Mouse (Mus musculus) mouse trophoblast stem cell (cell line): ENCODE results near the gene Grin3b.

Experiments used
- in situ Hi-C, 2 experiments: fragments of 300-500 bp; cut with MseI, MboI; formaldehyde crosslinking; loops; 2 replicates in 1 of 2; 3 replicates in 1 of 2; pipeline ENCODE4 v1.15.1; 2025

Grin3b gene

GRCm38 (mm10) chr10:79960671-79961294 lies 9.7 kb upstream of the Grin3b start:
- in situ Hi-C loops = no loop called here

GRCm38 (mm10) chr10:79964727-79965126 lies 5.8 kb upstream of the Grin3b start:
- in situ Hi-C loops = no loop called here

GRCm38 (mm10) chr10:79965325-79965724 lies 5.2 kb upstream of the Grin3b start:
- in situ Hi-C loops = no loop called here

GRCm38 (mm10) chr10:79966886-79967400 lies 3.6 kb upstream of the Grin3b start:
- in situ Hi-C loops = no loop called here

GRCm38 (mm10) chr10:79968181-79968580 lies 2.3 kb upstream of the Grin3b start:
- in situ Hi-C loops = no loop called here

GRCm38 (mm10) chr10:79969124-79969568 lies 1.4 kb upstream of the Grin3b start:
- in situ Hi-C loops = no loop called here

- in situ Hi-C loops = no loop called here
Observed at GRCm38 (mm10) chr10:79971183-79971497, 625 bp downstream of the Grin3b start.

GRCm38 (mm10) chr10:79972831-79973230 lies 2.3 kb downstream of the Grin3b start:
- in situ Hi-C loops = no loop called here

- in situ Hi-C loops = no loop called here
Observed at GRCm38 (mm10) chr10:79974087-79974486, 3.6 kb downstream of the Grin3b start.

GRCm38 (mm10) chr10:79974668-79975067 lies 4.2 kb downstream of the Grin3b start:
- in situ Hi-C loops = no loop called here

GRCm38 (mm10) chr10:79976071-79976721 lies 5.7 kb downstream of the Grin3b start:
- in situ Hi-C loops = no loop called here

- in situ Hi-C loops = no loop called here
Observed at GRCm38 (mm10) chr10:79976722-79977107, 6.2 kb downstream of the Grin3b start.

- in situ Hi-C loops = no loop called here
Observed at GRCm38 (mm10) chr10:79977324-79977723, 6.8 kb downstream of the Grin3b start.

- in situ Hi-C loops = no loop called here
Observed at GRCm38 (mm10) chr10:79978061-79978460, 7.5 kb downstream of the Grin3b start.

GRCm38 (mm10) chr10:79979401-79980155 lies 9.1 kb downstream of the Grin3b start:
- in situ Hi-C loops = no loop called here

- in situ Hi-C loops = no loop called here
Observed at GRCm38 (mm10) chr10:79983205-79983604, 12.7 kb downstream of the Grin3b start.

- in situ Hi-C loops = no loop called here
Observed at GRCm38 (mm10) chr10:79983670-79984069, 13.2 kb downstream of the Grin3b start.

GRCm38 (mm10) chr10:79984195-79984816 lies 13.8 kb downstream of the Grin3b start, which contains the start of gene Tmem259:
Tmem259 (minus strand) TSS chr10:79984330.
- in situ Hi-C loops = no loop called here

- in situ Hi-C loops = no loop called here
Observed at GRCm38 (mm10) chr10:79984871-79985270, 14.4 kb downstream of the Grin3b start.

GRCm38 (mm10) chr10:79985334-79986231 lies 15.1 kb downstream of the Grin3b start:
- in situ Hi-C loops = no loop called here
